Mouse (Mus musculus) cerebellum, adult 9-11 months (tissue): ENCODE measurements at regions not wholly inside any gene's neighbourhood (a gene's known extent, or its start where the extent isn't known, plus 50 kb on each side); places are given as distances from the start of the nearest gene placed in this dataset.
"Not testable (repeated sequence)": the region's sequence is repeated elsewhere in the genome, so short reads cannot be mapped to it uniquely, and the experiment has no call there.

ENCODE experiments used
- DNase-seq: peaks from one replicate; pipeline ENCODE4 v3.0.0; 2022

GRCm38 (mm10) chr6:95058017-95058416, 59.0 kb upstream of the Kbtbd8 start:
- DNase-seq: no peak

DNA sequence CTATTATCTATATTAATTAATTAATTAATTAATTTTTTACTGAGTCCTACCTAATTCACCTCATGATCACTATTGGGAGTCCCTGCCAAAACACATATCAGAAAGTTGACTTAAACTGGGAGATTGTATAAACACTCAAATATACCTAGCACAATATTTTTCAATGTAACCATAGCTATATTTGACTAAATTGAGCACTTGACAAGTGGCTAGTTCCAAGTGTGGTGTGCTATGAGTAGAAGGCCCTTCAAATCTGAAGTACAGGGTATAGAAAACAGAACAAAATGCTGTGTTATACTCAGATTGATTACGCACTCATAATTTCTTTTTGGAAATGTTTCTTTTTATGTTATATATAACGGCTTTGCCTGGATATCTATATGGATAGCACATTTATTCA, 60.8 kb upstream of the Kbtbd8 start:
- DNase-seq: no peak

GRCm38 (mm10) chr6:95053717-95054382, 63.2 kb upstream of the Kbtbd8 start:
- DNase-seq: no peak

DNA sequence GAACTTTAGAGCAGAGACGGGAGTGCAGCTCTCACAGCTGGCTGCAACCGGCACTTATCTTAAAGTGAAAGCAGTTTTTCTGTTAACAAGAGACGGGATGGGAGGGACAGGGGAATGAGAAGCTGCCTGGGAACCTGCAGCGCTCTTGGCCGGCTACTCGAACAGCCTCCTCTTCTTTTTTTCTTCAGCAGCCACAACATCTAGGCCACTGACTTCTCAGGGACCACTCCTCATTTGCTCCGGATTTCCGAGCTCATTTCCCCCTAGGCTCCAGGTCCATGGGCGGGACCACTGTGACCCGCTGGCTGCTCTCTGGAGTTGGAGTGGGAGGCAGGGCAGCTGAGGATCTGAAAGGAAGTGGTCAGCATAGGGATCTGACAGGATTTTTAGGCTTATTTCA, 75.7 kb upstream of the Kbtbd8 start:
- not testable (repeated sequence) for DNase-seq

- DNase-seq: no peak
These were observed 92.8 kb upstream of the Kbtbd8 start for GRCm38 (mm10) chr6:95024239-95024638.

DNA sequence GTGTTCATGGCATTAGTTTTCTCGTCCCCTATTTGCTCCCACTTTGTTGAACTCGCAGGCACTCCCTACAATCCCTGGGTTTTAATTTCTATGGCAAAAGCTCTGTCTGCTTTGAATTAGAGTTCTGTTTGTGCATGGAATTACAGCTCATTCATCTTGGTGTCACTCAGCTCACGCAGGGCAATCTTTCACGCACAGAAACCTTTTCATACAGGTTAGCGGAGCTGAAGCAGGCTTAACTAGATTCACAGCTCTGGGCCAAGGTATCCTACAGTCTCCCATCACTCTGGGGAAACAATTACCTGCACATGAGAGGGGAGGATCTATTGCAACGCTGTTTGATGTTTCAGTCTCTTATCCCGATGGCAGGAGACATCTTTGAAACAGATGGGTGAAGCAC, 95.3 kb upstream of the Kbtbd8 start:
- DNase-seq: no peak

- DNase-seq: no peak
These were observed 99.1 kb upstream of the Kbtbd8 start for GRCm38 (mm10) chr6:95017911-95018310.

- no peak for DNase-seq
These were observed 99.6 kb upstream of the Kbtbd8 start for GRCm38 (mm10) chr6:95017484-95017883.

DNA sequence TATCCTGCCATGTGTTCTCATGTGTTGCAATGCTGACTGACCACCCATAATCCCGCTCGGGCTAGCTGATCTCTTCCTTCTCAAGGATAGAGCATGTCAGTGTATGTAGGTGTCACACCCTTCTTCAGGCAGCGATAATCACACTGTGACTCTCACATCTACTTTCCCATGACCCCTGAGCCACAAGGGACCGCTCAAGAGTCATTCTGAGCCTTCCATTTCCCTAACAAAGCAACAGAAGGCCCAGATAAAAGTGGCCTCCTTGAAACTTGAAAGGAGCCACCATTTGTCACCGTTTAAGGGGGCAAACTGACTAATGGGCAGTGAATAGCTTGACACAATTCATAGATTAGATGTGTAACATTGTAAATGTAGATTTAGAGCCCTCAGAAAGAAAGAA, 103.9 kb upstream of the Kbtbd8 start:
- DNase-seq: no peak

- DNase-seq: no peak
These were observed 110.6 kb upstream of the Kbtbd8 start for GRCm38 (mm10) chr6:95006485-95006884.

- no peak for DNase-seq
These were observed 113.3 kb upstream of the Kbtbd8 start for GRCm38 (mm10) chr6:95003716-95004115.

DNA sequence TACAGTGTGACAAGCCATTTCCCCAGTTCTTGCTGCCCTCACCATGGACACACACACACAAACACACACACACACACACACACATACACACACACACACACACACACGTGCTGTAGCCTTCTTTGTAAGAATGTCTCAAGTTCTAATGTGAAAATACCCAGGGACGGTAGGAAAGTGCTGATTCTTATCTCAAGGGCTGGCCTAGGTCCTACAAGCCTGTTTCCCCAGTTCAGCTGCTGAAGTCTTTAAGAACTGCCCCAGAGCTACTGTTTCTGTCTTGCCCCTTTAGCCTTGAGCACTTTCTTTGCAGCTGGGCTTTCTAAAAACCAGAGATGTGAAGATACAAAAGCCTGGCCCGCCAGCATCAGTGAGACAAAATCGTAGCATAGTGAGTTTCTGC, 117.5 kb upstream of the Kbtbd8 start:
- no peak for DNase-seq

DNA sequence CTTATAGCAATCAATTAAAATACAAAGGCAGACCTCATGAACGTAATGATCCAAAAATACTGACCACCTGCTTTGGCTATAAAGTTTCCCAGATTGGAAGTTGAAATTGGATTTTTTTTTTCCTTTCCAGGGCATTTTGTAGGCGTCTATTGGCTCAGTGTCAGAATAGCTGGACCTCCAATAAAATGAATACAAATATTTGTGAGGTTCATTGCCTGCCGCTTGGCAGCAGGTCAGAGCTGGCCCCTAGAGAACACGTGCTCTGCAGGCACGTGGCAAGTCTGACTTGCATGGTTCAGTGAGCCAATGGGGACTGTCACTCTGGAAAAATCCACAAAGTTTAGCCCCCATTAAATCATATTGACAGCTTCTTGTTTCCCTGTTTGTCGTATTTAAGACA, 118.0 kb upstream of the Kbtbd8 start:
- no peak for DNase-seq

- no peak for DNase-seq
These were observed 118.7 kb upstream of the Kbtbd8 start for GRCm38 (mm10) chr6:94998371-94998770.

GRCm38 (mm10) chr6:94994376-94994775, 122.7 kb upstream of the Kbtbd8 start:
- DNase-seq: no peak

- no peak for DNase-seq
These were observed 129.6 kb upstream of the Kbtbd8 start for GRCm38 (mm10) chr6:94987427-94987826.

GRCm38 (mm10) chr6:94986346-94986745, 130.7 kb upstream of the Kbtbd8 start:
- peak; percentile 12 for DNase-seq

GRCm38 (mm10) chr6:94984411-94984895, 132.6 kb upstream of the Kbtbd8 start:
- DNase-seq: no peak

- DNase-seq: no peak
These were observed 148.4 kb upstream of the Kbtbd8 start for GRCm38 (mm10) chr6:94968683-94969082.

DNA sequence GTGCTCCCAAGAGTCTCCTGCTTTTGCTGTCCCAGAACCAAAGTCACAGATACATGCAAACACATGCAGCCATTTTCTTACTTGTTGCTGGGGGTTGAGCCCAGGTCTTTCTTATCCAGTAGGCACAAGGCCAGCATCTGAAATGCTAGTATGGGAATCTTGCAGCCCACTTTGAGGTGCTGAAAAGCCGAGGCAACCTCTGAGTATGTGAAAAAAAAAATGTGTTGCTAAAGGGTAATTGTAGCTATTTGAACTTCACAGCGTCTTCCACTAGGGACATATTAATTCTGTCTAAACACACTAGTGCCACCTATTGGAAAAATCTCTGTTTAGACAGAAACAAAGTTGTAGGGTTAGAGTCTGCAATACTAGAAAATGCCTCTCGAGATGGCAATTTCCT, 150.1 kb upstream of the Kbtbd8 start:
- DNase-seq: no peak

- DNase-seq: no peak
These were observed 153.8 kb upstream of the Kbtbd8 start for GRCm38 (mm10) chr6:94963204-94963603.

DNA sequence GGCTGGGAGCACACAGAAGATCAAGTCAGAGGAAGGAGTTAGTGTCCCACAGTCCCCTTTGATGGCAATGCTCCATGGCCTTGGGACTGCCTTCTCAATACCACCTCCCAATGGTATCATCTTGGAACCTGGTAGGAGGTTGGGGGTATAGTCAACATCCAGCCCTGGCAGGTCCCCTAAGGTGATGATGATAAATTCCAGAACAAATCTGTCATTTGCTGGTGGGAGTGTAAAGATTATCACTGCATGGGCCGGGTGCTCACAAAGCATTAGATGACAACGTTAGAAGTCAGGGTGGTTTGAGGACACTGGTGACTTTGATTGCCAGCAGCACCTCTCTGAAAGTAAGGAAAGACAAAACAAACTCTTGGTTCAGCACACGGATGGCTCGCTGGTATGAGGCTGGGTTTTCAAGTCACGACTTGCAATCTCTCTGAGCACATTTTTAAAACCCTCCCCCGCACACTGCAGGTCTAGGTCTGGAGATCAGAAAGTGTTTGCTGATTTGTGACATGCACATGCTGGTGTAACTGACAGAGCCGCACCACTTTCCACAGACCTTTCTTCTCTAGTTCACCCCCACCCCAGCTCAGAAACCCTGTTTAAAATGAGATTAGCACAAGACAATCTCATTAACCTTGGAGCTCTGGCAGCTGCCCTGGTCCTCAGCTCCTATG, 154.5 kb upstream of the Kbtbd8 start:
- DNase-seq: no peak

- no peak for DNase-seq
These were observed 155.2 kb upstream of the Kbtbd8 start for GRCm38 (mm10) chr6:94961821-94962220.

GRCm38 (mm10) chr6:94957990-94958389, 159.1 kb upstream of the Kbtbd8 start:
- no peak for DNase-seq

GRCm38 (mm10) chr6:94957172-94957668, 159.8 kb upstream of the Kbtbd8 start:
- DNase-seq: no peak
